Mouse (Mus musculus): ENCODE measurements around the gene Gm13212. TPM values are rescaled to one million over a fixed set of nuclear protein-coding genes. Genes with fewer than 3 reads are reported as not detected.

Gm13212 gene
- polyA plus RNA-seq, 1 experiment: 0.49 TPM

Other genes with a start within 250 kb of the Gm13212 start
- 0.08 TPM for gene Zfp990, start 74.4 kb upstream of the Gm13212 start, polyA plus RNA-seq (2012; fragmentation: generic; extraction: Trizol)
- 0.04 TPM for gene Zfp980, start 85.5 kb downstream of the Gm13212 start, polyA plus RNA-seq (2012; fragmentation: generic; extraction: Trizol)

Measured in C2C12 (cell line).